Mouse (Mus musculus): ENCODE data around the gene Topaz1. TPM values are rescaled to one million over a fixed set of nuclear protein-coding genes. Genes with fewer than 3 reads are reported as not detected.

The Topaz1 gene
- under 1 TPM in 1 of 2 experiments, not detected in 1; 0.07 TPM for polyA plus RNA-seq (2017; shearing (Covaris generic))

DNA sequence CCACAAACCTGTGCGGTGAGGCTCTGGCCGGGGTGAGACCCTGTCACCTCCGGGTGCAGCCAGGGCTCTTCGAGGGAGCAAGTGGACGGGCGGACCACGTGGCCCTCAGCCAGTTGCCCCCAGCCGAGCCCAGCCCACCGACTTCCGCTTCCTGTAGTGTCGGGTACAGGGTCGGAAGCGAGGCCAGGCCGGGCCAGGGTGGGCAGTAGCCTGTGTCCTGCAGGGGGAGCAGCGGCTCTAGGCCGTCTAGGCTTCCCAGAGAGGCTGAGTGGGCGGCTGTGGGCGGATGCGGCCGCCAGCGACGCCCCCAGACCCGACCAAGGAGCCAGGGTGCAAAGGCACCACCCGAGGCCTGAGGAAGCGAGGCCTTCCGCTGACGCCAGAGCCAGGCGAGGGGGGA, at the start of gene Topaz1:
Gene Topaz1 (plus strand): TSS at position 287 of the 400 bp plus-strand sequence.

DNA sequence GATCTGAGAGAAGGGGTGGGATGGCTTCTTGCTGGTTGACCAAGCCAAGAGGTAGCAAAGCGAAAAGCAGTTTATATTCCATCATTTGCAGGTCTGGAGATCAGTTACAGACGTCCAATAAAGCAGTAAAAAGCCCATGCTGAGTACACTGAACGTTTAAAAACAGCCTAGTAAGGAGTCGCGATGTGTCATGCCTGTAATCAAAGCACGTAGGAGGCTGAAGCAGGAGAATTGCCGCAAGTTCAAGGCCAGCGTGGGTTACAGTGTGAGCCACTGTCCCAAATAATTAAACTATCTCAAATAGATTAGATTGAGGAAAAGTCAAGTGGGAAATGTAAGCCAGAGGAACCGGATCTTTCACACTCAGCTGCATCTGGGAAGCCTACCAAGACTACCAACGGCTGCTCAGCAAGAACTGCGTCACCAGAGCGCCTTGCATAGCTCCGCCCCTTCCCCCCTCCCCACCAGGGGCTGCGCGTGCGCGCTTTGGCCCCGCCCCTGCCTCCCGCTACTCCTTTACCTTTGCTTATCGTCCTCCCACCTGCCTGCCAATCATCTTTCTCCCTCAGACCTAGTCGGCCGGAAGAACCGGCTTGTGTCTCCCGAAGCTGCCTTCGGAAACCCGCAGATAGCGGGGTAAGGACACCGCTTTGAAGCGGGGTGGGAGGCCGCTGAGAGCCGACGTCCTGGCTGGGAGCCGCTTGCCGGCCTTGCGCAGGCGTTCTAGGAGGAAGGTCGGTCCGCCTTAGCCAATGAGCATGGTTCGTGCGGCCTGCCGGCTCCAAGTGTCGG, 58.1 kb downstream of the Topaz1 start, which contains the start of gene Tcaim:
Gene Tcaim (plus strand): TSS at position 487 of the 792 bp plus-strand sequence.

DNA sequence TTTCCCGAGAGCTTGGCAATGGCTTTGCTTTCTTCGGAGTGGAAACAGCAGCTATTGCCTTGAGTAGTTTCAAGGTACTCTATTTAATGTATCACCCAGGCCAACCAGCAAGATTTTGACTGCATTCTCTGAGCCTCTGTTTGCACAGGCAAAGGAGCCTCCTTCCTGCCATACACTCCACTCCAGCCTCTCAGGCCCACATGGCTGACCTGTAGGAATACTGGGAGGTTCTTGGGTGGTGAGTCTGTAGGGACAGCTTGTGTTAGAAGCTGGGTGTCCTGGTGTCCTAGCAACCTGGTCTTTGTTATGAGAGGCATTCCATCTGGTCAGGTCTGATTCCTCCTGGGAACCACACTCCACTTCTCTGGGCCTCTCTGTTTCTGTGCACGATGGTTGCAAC, 96.6 kb downstream of the Topaz1 start, which contains the start of gene Gm35549:
Gene Gm35549 (minus strand): TSS at position 276 of the 400 bp plus-strand sequence.

Other genes starting within 250 kb of the Topaz1 start
- gene Tcaim, start 58.2 kb downstream of the Topaz1 start, polyA plus RNA-seq (2017; shearing (Covaris generic)) = 10 to 100 TPM; 18.1 to 20.6 TPM
- gene Gm35549, start 96.7 kb downstream of the Topaz1 start, polyA plus RNA-seq (2017; shearing (Covaris generic)) = 1 to 10 TPM in 1 of 2 experiments, under 1 TPM in 1; 0.94 to 1.7 TPM
- 10 to 100 TPM; 49.3 to 58.1 TPM for gene Zfp445, start 118.7 kb downstream of the Topaz1 start, polyA plus RNA-seq (2017; shearing (Covaris generic))
- 10 to 100 TPM in 1 of 2 experiments, 1 to 10 TPM in 1; 6.6 to 10.3 TPM for gene Zkscan7, start 138.3 kb downstream of the Topaz1 start, polyA plus RNA-seq (2017; shearing (Covaris generic))
- gene Zfp105, start 175.7 kb downstream of the Topaz1 start, polyA plus RNA-seq (2017; shearing (Covaris generic)) = not detected
- gene 1110059G10Rik, start 203.7 kb downstream of the Topaz1 start, polyA plus RNA-seq (2017; shearing (Covaris generic)) = 10 to 100 TPM; 28.2 to 36.6 TPM
- gene Kif15, start 203.7 kb downstream of the Topaz1 start, polyA plus RNA-seq (2017; shearing (Covaris generic)) = 1 to 10 TPM; 4.9 to 7.1 TPM